Mouse (Mus musculus): ENCODE results near the gene Lrrn4cl. TPM values are rescaled to one million over a fixed set of nuclear protein-coding genes. Genes with fewer than 3 reads are reported as not detected.

The Lrrn4cl gene
- 0.24 and 0.26 TPM in 2 replicates for polyA plus RNA-seq (2015; fragmentation: Nextera tagmentation; extraction: Ambion mirVana)

GRCm38 (mm10) chr19:8850402-8850901 is at the start of gene Lrrn4cl:
Gene Lrrn4cl, plus strand, starts transcription at chr19:8850768.
- no peaks in the 10 kb centered on the region for H3K4me1 ChIP-seq (ENCODE audit: insufficient read depth)
- H3K9ac ChIP-seq (replicated peaks): no peak within 1 kb of the TSS
- ATAC-seq: peak; percentile 35; the same call in 1 of the 2 replicates
- no peaks in the 10 kb centered on the region for H3K9me3 ChIP-seq (ENCODE audit: low read length)
- H3K27ac ChIP-seq (ENCODE audit: low read depth): no peak within 1 kb of the TSS
- no peak within 1 kb of the TSS for H3K4me3 ChIP-seq (ENCODE audit: low read depth, low read length)
- no peaks in the 10 kb centered on the region for H3K27me3 ChIP-seq (ENCODE audit: insufficient read depth, low read length)
- no peak for DNase-seq
- H3K36me3 ChIP-seq (replicated peaks; ENCODE audit: insufficient read depth, low read length): peaks cover 20% of the 10 kb centered on the region
- H3K4me2 ChIP-seq (ENCODE audit: low read depth, low read length): no peak within 1 kb of the TSS
- no peak for TF ChIP-seq CTCF (IDR thresholded peaks at IDR 0.05; ENCODE audit: low read depth)
- TF ChIP-seq EP300 (IDR thresholded peaks at IDR 0.05; ENCODE audit: low read depth): no peak
- 40% methylated on average over 7 of the region's 7 CpGs for WGBS (ENCODE audit: insufficient replicate concordance)

GRCm38 (mm10) chr19:8802130-8802821 is 48.3 kb upstream of the Lrrn4cl start, which contains the start of gene Zbtb3:
Gene Zbtb3, plus strand, starts transcription at chr19:8802555.
- peak; percentile 56; the same call in 1 of the 2 replicates for TF ChIP-seq EP300 (IDR thresholded peaks at IDR 0.05; ENCODE audit: low read depth)
- no peak for TF ChIP-seq CTCF (IDR thresholded peaks at IDR 0.05; ENCODE audit: low read depth)
- H3K9me3 ChIP-seq (ENCODE audit: low read length): no peaks in the 10 kb centered on the region
- no peaks in the 10 kb centered on the region for H3K27me3 ChIP-seq (ENCODE audit: insufficient read depth, low read length)
- peak; percentile 94 for DNase-seq
- peak within 1 kb of the TSS; percentile 79 for H3K27ac ChIP-seq (ENCODE audit: low read depth)
- peaks cover 3% of the 10 kb centered on the region; the same call in 1 of the 2 replicates for H3K36me3 ChIP-seq (replicated peaks; ENCODE audit: insufficient read depth, low read length)
- H3K4me2 ChIP-seq (ENCODE audit: low read depth, low read length): peak within 1 kb of the TSS; percentile 84
- peak within 1 kb of the TSS; percentile 73 for H3K9ac ChIP-seq (replicated peaks)
- H3K4me1 ChIP-seq (ENCODE audit: insufficient read depth): peaks cover 24% of the 10 kb centered on the region
- ATAC-seq: peak; percentile 97
- H3K4me3 ChIP-seq (ENCODE audit: low read depth, low read length): peak within 1 kb of the TSS; percentile 75
- WGBS (ENCODE audit: insufficient replicate concordance): under 1% methylated on average over 30 of the region's 30 CpGs

GRCm38 (mm10) chr19:8803204-8803780 is 47.3 kb upstream of the Lrrn4cl start:
- H3K4me3 ChIP-seq (ENCODE audit: low read depth, low read length): no peak overlapping the region
- no peak for ATAC-seq
- no peak for DNase-seq
- peak overlapping the region; percentile 36 for H3K27ac ChIP-seq (ENCODE audit: low read depth)
- WGBS (ENCODE audit: insufficient replicate concordance): 73% methylated on average over 9 of the region's 9 CpGs
- no peak for TF ChIP-seq CTCF (IDR thresholded peaks at IDR 0.05; ENCODE audit: low read depth)
- TF ChIP-seq EP300 (IDR thresholded peaks at IDR 0.05; ENCODE audit: low read depth): no peak
- peak overlapping the region; percentile 84; the same call in 1 of the 2 replicates for H3K4me2 ChIP-seq (ENCODE audit: low read depth, low read length)
- H3K9me3 ChIP-seq (ENCODE audit: low read length): no peaks in the 10 kb centered on the region
- peaks cover 8% of the 10 kb centered on the region for H3K36me3 ChIP-seq (replicated peaks; ENCODE audit: insufficient read depth, low read length)
- no peak overlapping the region; the same call in 1 of the 2 replicates for H3K9ac ChIP-seq (replicated peaks)
- no peaks in the 10 kb centered on the region for H3K27me3 ChIP-seq (ENCODE audit: insufficient read depth, low read length)
- H3K4me1 ChIP-seq (ENCODE audit: insufficient read depth): peaks cover 19% of the 10 kb centered on the region

- 74% methylated on average over 11 of the region's 11 CpGs for WGBS (ENCODE audit: insufficient replicate concordance)
- Histone ChIP-seq H3K27ac (ENCODE audit: low read depth) (no peak overlapping the region), H3K9me3 (ENCODE audit: low read length) (no peaks in the 10 kb centered on the region), H3K36me3 (replicated peaks; ENCODE audit: insufficient read depth, low read length) (peaks cover 12% of the 10 kb centered on the region), H3K9ac (replicated peaks) (no peak overlapping the region), H3K4me1 (ENCODE audit: insufficient read depth) (peaks cover 19% of the 10 kb centered on the region), H3K27me3 (ENCODE audit: insufficient read depth, low read length) (no peaks in the 10 kb centered on the region), H3K4me2 (ENCODE audit: low read depth, low read length) (no peak overlapping the region), H3K4me3 (ENCODE audit: low read depth, low read length) (no peak overlapping the region)
- TF ChIP-seq CTCF (IDR thresholded peaks at IDR 0.05; ENCODE audit: low read depth): no peak
- TF ChIP-seq EP300 (IDR thresholded peaks at IDR 0.05; ENCODE audit: low read depth): no peak
- DNase-seq: no peak
- ATAC-seq: no peak
Measured at GRCm38 (mm10) chr19:8803879-8804660, 46.5 kb upstream of the Lrrn4cl start.

- no peak for DNase-seq
- Histone ChIP-seq H3K9me3 (ENCODE audit: low read length) (no peaks in the 10 kb centered on the region), H3K9ac (replicated peaks) (no peak overlapping the region), H3K4me2 (ENCODE audit: low read depth, low read length) (no peak overlapping the region), H3K4me1 (ENCODE audit: insufficient read depth) (peaks cover 12% of the 10 kb centered on the region), H3K36me3 (replicated peaks; ENCODE audit: insufficient read depth, low read length) (peaks cover 32% of the 10 kb centered on the region), H3K27ac (ENCODE audit: low read depth) (peak overlapping the region; percentile 18; the same call in 1 of the 2 replicates), H3K4me3 (ENCODE audit: low read depth, low read length) (no peak overlapping the region), H3K27me3 (ENCODE audit: insufficient read depth, low read length) (no peaks in the 10 kb centered on the region)
- ATAC-seq: no peak
- 86% methylated on average over 5 of the region's 5 CpGs for WGBS (ENCODE audit: insufficient replicate concordance)
- TF ChIP-seq EP300 (IDR thresholded peaks at IDR 0.05; ENCODE audit: low read depth) (no peak), CTCF (IDR thresholded peaks at IDR 0.05; ENCODE audit: low read depth) (no peak)
Measured at GRCm38 (mm10) chr19:8806810-8807209, 43.8 kb upstream of the Lrrn4cl start.
